Mouse (Mus musculus) midbrain, embryonic 14.5 days (tissue): ENCODE measurements around the gene Sfpq. TPM values are rescaled to one million over a fixed set of nuclear protein-coding genes. Genes with fewer than 3 reads are reported as not detected.
A peak's percentile ranks its signal among the peaks of the same experiment; 100 is the strongest.

ENCODE experiments used
- ATAC-seq: fragments of 200-750 bp; cut with Nextera tagmentation; 2 replicates; pipeline ENCODE4 v1.8.0; 2017; ENCODE audit warnings: moderate number of reproducible peaks, moderate library complexity; ENCODE audit not compliant: low FRiP score, low TSS enrichment
- DNase-seq: peaks from one replicate; pipeline ENCODE4 v3.0.0-alpha.2; 2015
- H3K27ac ChIP-seq: fragments of 300-500 bp; sonication (generic); replicated peaks from 2 replicates; pipeline ENCODE4 v1.5.1; 2014; ENCODE audit warnings: mild to moderate bottlenecking, low read depth, low read length, moderate library complexity
- H3K27me3 ChIP-seq: fragments of 300-500 bp; sonication (generic); 2 replicates; pipeline ENCODE4 v1.6.1; 2014; ENCODE audit warnings: low read length, control low read depth, mixed read lengths; ENCODE audit not compliant: control insufficient read depth, insufficient read depth
- H3K36me3 ChIP-seq: fragments of 300-500 bp; sonication (generic); 2 replicates; pipeline ENCODE4 v1.6.1; 2014; ENCODE audit warnings: low read length, control low read depth; ENCODE audit not compliant: control insufficient read depth, insufficient read depth
- H3K4me1 ChIP-seq: fragments of 300-500 bp; sonication (generic); 2 replicates; pipeline ENCODE4 v1.6.1; 2014; ENCODE audit warnings: mild to moderate bottlenecking, antibody characterized with exemption, low read length, control low read depth; ENCODE audit not compliant: control insufficient read depth, insufficient read depth
- H3K4me2 ChIP-seq: fragments of 300-500 bp; sonication (generic); 2 replicates; pipeline ENCODE4 v1.6.1; 2014; ENCODE audit warnings: mild to moderate bottlenecking, low read length, moderate library complexity
- H3K4me3 ChIP-seq: fragments of 300-500 bp; sonication (generic); replicated peaks from 2 replicates; pipeline ENCODE4 v1.5.1; 2014; ENCODE audit warnings: low read depth, low read length
- H3K9ac ChIP-seq: fragments of 300-500 bp; sonication (generic); replicated peaks from 2 replicates; pipeline ENCODE4 v1.6.1; 2014; ENCODE audit warnings: mild to moderate bottlenecking, low read length, moderate library complexity
- H3K9me3 ChIP-seq: fragments of 300-500 bp; sonication (generic); 2 replicates; pipeline ENCODE4 v1.6.1; 2016; ENCODE audit warnings: low read length, control low read depth, mixed read lengths; ENCODE audit not compliant: control insufficient read depth
- WGBS: fragments of 180-500 bp; shearing (Covaris S2); extraction: QIAGEN DNeasy Blood & Tissue Kit; methylation state at CpG from one replicate; pipeline ENCODE4 v1.1.7; 2014; 5-methylcytosine and 5-hydroxymethylcytosine counted together
- polyA plus RNA-seq: library from polyadenylated mRNA; unstranded; fragments of >200 nt; fragmentation: Nextera tagmentation; extraction: Ambion mirVana; gene quantifications from 2 replicates; pipeline ENCODE4 v1.2.1, GENCODE M21; 2014

Sfpq gene
- polyA plus RNA-seq, 1 experiment from 2014 or later = 119 TPM

GRCm38 (mm10) chr4:127021989-127022626 is 984 bp downstream of the Sfpq start:
- no peaks in the 10 kb centered on the region for H3K27me3 ChIP-seq
- H3K27ac ChIP-seq = peak overlapping the region; percentile 98
- H3K4me1 ChIP-seq = peaks cover 29% of the 10 kb centered on the region
- peak overlapping the region; percentile 100 for H3K4me3 ChIP-seq
- DNase-seq (peak; percentile 95), ATAC-seq (peak; percentile 78)
- peaks cover 42% of the 10 kb centered on the region for H3K36me3 ChIP-seq
- H3K9ac ChIP-seq = peak overlapping the region; percentile 100
- peak overlapping the region; percentile 92 for H3K4me2 ChIP-seq
- H3K9me3 ChIP-seq = no peaks in the 10 kb centered on the region
- under 1% methylated on average over 53 of the region's 53 CpGs for WGBS

- H3K27ac ChIP-seq = no peak overlapping the region
- ATAC-seq (no peak), DNase-seq (no peak)
- WGBS = under 1% methylated on average over 9 of the region's 9 CpGs
- H3K9ac ChIP-seq = peak overlapping the region; percentile 100; the same call in 1 of the 2 replicates
- no peaks in the 10 kb centered on the region for H3K27me3 ChIP-seq
- no peaks in the 10 kb centered on the region for H3K9me3 ChIP-seq
- H3K36me3 ChIP-seq = peaks cover 53% of the 10 kb centered on the region
- H3K4me2 ChIP-seq = peak overlapping the region; percentile 92
- H3K4me1 ChIP-seq = peaks cover 29% of the 10 kb centered on the region
- H3K4me3 ChIP-seq = peak overlapping the region; percentile 100
Measured at GRCm38 (mm10) chr4:127023201-127023600, 2.1 kb downstream of the Sfpq start.

- H3K9ac ChIP-seq = peak overlapping the region; percentile 13; the same call in 1 of the 2 replicates
- 46% methylated on average over 1 of the region's 1 CpGs for WGBS
- H3K4me1 ChIP-seq = peaks cover 29% of the 10 kb centered on the region
- H3K9me3 ChIP-seq = no peaks in the 10 kb centered on the region
- DNase-seq = no peak
- ATAC-seq = no peak
- H3K27ac ChIP-seq = no peak overlapping the region
- H3K4me2 ChIP-seq = peak overlapping the region; percentile 92
- peaks cover 60% of the 10 kb centered on the region for H3K36me3 ChIP-seq
- H3K27me3 ChIP-seq = no peaks in the 10 kb centered on the region
- peak overlapping the region; percentile 100 for H3K4me3 ChIP-seq
Measured at GRCm38 (mm10) chr4:127024240-127024639, 3.1 kb downstream of the Sfpq start.

- ATAC-seq = no peak
- Histone ChIP-seq H3K9ac (no peak overlapping the region), H3K27ac (no peak overlapping the region), H3K9me3 (no peaks in the 10 kb centered on the region), H3K4me2 (no peak overlapping the region), H3K4me3 (no peak overlapping the region), H3K4me1 (peaks cover 25% of the 10 kb centered on the region), H3K27me3 (no peaks in the 10 kb centered on the region), H3K36me3 (peaks cover 85% of the 10 kb centered on the region)
- 89% methylated on average over 4 of the region's 4 CpGs for WGBS
- no peak for DNase-seq
Measured at GRCm38 (mm10) chr4:127026826-127027225, 5.7 kb downstream of the Sfpq start.

- peaks cover 25% of the 10 kb centered on the region for H3K4me1 ChIP-seq
- H3K27ac ChIP-seq = no peak overlapping the region
- H3K9ac ChIP-seq = no peak overlapping the region
- no peaks in the 10 kb centered on the region for H3K27me3 ChIP-seq
- DNase-seq (peak; percentile 79), ATAC-seq (no peak)
- peaks cover 92% of the 10 kb centered on the region for H3K36me3 ChIP-seq
- H3K4me2 ChIP-seq = no peak overlapping the region
- WGBS = 71% methylated on average over 4 of the region's 4 CpGs
- no peaks in the 10 kb centered on the region for H3K9me3 ChIP-seq
- H3K4me3 ChIP-seq = no peak overlapping the region
Measured at GRCm38 (mm10) chr4:127027228-127028190, 6.4 kb downstream of the Sfpq start.

- Histone ChIP-seq H3K27me3 (no peaks in the 10 kb centered on the region), H3K4me1 (no peaks in the 10 kb centered on the region), H3K27ac (no peak overlapping the region), H3K4me3 (no peak overlapping the region), H3K36me3 (peaks cover 86% of the 10 kb centered on the region), H3K9me3 (no peaks in the 10 kb centered on the region), H3K9ac (no peak overlapping the region), H3K4me2 (no peak overlapping the region)
- DNase-seq = no peak
- ATAC-seq = no peak
- 97% methylated on average over 3 of the region's 3 CpGs for WGBS
Measured at GRCm38 (mm10) chr4:127037158-127037557, 16.0 kb downstream of the Sfpq start.

GRCm38 (mm10) chr4:127037908-127038827 is 17.0 kb downstream of the Sfpq start:
- H3K27me3 ChIP-seq = no peaks in the 10 kb centered on the region

GRCm38 (mm10) chr4:127038828-127039349 is 17.8 kb downstream of the Sfpq start:
- H3K4me1 ChIP-seq = no peaks in the 10 kb centered on the region
- no peaks in the 10 kb centered on the region for H3K9me3 ChIP-seq
- no peak overlapping the region for H3K9ac ChIP-seq
- H3K27ac ChIP-seq = no peak overlapping the region
- ATAC-seq (no peak), DNase-seq (no peak)
- no peak overlapping the region for H3K4me3 ChIP-seq
- peaks cover 74% of the 10 kb centered on the region for H3K36me3 ChIP-seq
- no peak overlapping the region for H3K4me2 ChIP-seq
- WGBS = 88% methylated on average over 3 of the region's 3 CpGs
- H3K27me3 ChIP-seq = no peaks in the 10 kb centered on the region

More at GRCm38 (mm10) chr4:127037908-127038827, 17.0 kb downstream of the Sfpq start:
- no peaks in the 10 kb centered on the region for H3K9me3 ChIP-seq
- ATAC-seq (no peak), DNase-seq (no peak)
- 86% methylated on average over 8 of the region's 8 CpGs for WGBS
- H3K4me3 ChIP-seq = no peak overlapping the region
- H3K4me2 ChIP-seq = no peak overlapping the region
- no peak overlapping the region for H3K27ac ChIP-seq
- H3K9ac ChIP-seq = no peak overlapping the region
- peaks cover 81% of the 10 kb centered on the region for H3K36me3 ChIP-seq
- H3K4me1 ChIP-seq = no peaks in the 10 kb centered on the region
